Mouse (Mus musculus) right cerebral cortex, postnatal 4 days (tissue): ENCODE measurements around the gene Zfp688.
"Not testable (repeated sequence)": the region's sequence is repeated elsewhere in the genome, so short reads cannot be mapped to it uniquely, and the experiment has no call there.

Experiments
- DNase-seq: peaks from one replicate; pipeline ENCODE4 v3.0.0-alpha.2; 2022

Zfp688 gene

GRCm38 (mm10) chr7:127406002-127406987, 15.6 kb downstream of the Zfp688 start, which contains the start of gene Zfp764:
Gene Zfp764 (minus strand): TSS chr7:127406822.
- DNase-seq, result peak; percentile 82

- DNase-seq, result not testable (repeated sequence)
These were observed 17.8 kb downstream of the Zfp688 start for GRCm38 (mm10) chr7:127404101-127404500.

GRCm38 (mm10) chr7:127402980-127403379, 18.9 kb downstream of the Zfp688 start:
- DNase-seq, result no peak

GRCm38 (mm10) chr7:127400355-127400754, 21.5 kb downstream of the Zfp688 start:
- no peak for DNase-seq

GRCm38 (mm10) chr7:127393944-127394333, 27.9 kb downstream of the Zfp688 start:
- no peak for DNase-seq

GRCm38 (mm10) chr7:127393157-127393943, 28.5 kb downstream of the Zfp688 start, which contains the start of gene E430018J23Rik:
Gene E430018J23Rik (minus strand): TSS chr7:127393629.
- DNase-seq, result peak; percentile 92

GRCm38 (mm10) chr7:127392251-127392824, 29.5 kb downstream of the Zfp688 start:
- DNase-seq, result no peak

GRCm38 (mm10) chr7:127391538-127391937, 30.3 kb downstream of the Zfp688 start:
- no peak for DNase-seq

- no peak for DNase-seq
These were observed 31.6 kb downstream of the Zfp688 start for GRCm38 (mm10) chr7:127390306-127390705.

- not testable (repeated sequence) for DNase-seq
These were observed 33.7 kb downstream of the Zfp688 start for GRCm38 (mm10) chr7:127388201-127388600.

- peak; percentile 85 for DNase-seq
These were observed 35.1 kb downstream of the Zfp688 start, which contains the start of gene 9130019O22Rik for GRCm38 (mm10) chr7:127386641-127387392. Gene 9130019O22Rik (minus strand): TSS chr7:127387166.

GRCm38 (mm10) chr7:127385560-127385959, 36.3 kb downstream of the Zfp688 start:
- not testable (repeated sequence) for DNase-seq

GRCm38 (mm10) chr7:127378310-127378921, 43.5 kb downstream of the Zfp688 start:
- DNase-seq, result no peak

- peak; percentile 83 for DNase-seq
These were observed 46.3 kb downstream of the Zfp688 start, which contains the start of gene Zfp747 for GRCm38 (mm10) chr7:127375271-127376245. Gene Zfp747 (minus strand): TSS chr7:127376050.

GRCm38 (mm10) chr7:127371870-127372269, 50.0 kb downstream of the Zfp688 start:
- DNase-seq, result not testable (repeated sequence)

- no peak for DNase-seq
These were observed 50.7 kb downstream of the Zfp688 start for GRCm38 (mm10) chr7:127371213-127371612.
